In the genomic region with DNA sequence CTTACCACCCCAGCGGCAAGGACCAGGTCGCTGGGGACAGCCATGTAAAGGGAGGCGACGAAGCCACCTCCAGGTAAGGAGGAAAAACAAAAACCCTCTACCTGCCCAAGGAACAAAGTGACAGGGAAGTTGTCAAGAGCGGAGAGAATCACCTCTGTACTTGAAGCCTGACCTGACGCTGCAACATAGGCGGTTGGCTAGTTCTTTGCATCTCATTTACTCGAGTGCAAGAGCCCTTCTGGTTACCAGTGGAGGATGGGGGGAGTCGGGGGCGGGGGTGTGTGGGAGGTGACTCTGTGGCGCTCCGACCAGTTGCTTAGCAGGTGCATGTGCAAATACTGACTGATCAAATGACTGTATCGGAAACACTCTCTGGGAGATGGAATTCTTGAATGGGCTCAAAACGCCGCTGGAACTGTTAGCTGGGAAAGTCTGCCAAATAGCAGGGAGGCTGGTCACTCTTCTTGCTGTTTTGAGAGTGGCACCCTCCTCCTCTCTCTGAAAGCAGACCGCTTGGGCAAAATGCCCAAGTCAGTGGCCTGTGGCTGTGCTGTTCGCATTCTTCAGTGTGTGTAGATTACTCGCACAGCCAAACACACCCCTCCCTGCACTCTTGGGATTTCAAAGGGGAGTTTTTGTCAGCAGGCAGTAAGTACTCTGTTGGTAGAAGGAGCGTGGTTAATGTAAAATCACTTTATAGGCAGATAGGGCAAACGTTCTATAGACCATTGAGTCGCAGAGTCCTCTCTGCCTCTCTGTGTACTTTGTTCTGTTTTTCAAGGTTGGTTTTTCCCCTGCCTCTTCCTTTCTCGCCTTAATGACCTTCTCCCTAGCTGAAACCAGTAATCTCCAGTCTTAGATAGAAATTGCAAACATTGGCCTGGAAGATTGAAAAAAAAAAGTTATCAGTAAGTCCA, we compare ENCODE assay signal across 8 mouse cellular contexts. TPM values are rescaled to one million over a fixed set of nuclear protein-coding genes. Genes with fewer than 3 reads are reported as not detected.
DNase-seq lines count a peak whose midpoint lies in the region; ATAC-seq and TF ChIP-seq lines count a peak whose summit lies in the region.

No protein-coding gene starts in this region.

- WGBS in hindbrain, embryonic 15.5 days = 2% methylated on average over 22 of the region's 22 CpGs

- intact Hi-C loops in gastrocnemius, adult 2 months (cut with DNase I) = no loop called here

- DNase-seq in T-cell, adult 2 months (ENCODE audit: low spot score) = peak; percentile 5
- DNase-seq in cerebellum, postnatal 14 days = peak; percentile 64 to 67
- peak; percentile 83 for DNase-seq in gastrocnemius, adult 2 months
- peak; percentile 32 to 55 for DNase-seq in left cerebral cortex, adult 18-20 months (ENCODE audit: low spot score in 2 of 2)
- peak; percentile 84 to 91 for DNase-seq in lung, postnatal 4 days
- peak; percentile 75 for DNase-seq in right cerebral cortex, postnatal 10 days (ENCODE audit: low spot score in 2 of 2)
- DNase-seq in c-Kit-positive CD71-positive TER-119-positive erythroid progenitor cells, embryonic 14.5 days (ENCODE audit: low spot score) = no peak

- no peak for TF ChIP-seq CTCF in gastrocnemius, adult 2 months (IDR thresholded peaks at IDR 0.05)

- peak overlapping the region; percentile 70 for H3K4me2 ChIP-seq in hindbrain, embryonic 15.5 days

- peak overlapping the region; percentile 91 for H3K27ac ChIP-seq in gastrocnemius, adult 2 months
- H3K27ac ChIP-seq in hindbrain, embryonic 15.5 days (replicated peaks) = peak overlapping the region; percentile 89

- peaks cover 13% of the 10 kb centered on the region for H3K4me1 ChIP-seq in hindbrain, embryonic 15.5 days (replicated peaks)

- H3K27me3 ChIP-seq in hindbrain, embryonic 15.5 days = no peaks in the 10 kb centered on the region

- H3K4me3 ChIP-seq in gastrocnemius, adult 2 months = peak overlapping the region; percentile 88
- H3K4me3 ChIP-seq in hindbrain, embryonic 15.5 days = peak overlapping the region; percentile 47

- peak overlapping the region; percentile 45 for H3K9ac ChIP-seq in hindbrain, embryonic 15.5 days

- no peaks in the 10 kb centered on the region for H3K9me3 ChIP-seq in hindbrain, embryonic 15.5 days

- ATAC-seq in hindbrain, embryonic 15.5 days (ENCODE audit: low FRiP score, low read depth) = peak; percentile 90

- H3K36me3 ChIP-seq in hindbrain, embryonic 15.5 days = no peaks in the 10 kb centered on the region

RNA-seq across cellular contexts. Expression of gene Arhgap18, which starts 19.7 kb away (rescaled TPM):
- total RNA-seq in gastrocnemius, adult 2 months (2021) = 1 to 10 TPM; 3.1 to 4.1 TPM
- 10.2 and 13.7 TPM in 2 replicates for polyA plus RNA-seq in hindbrain, embryonic 15.5 days (2015; fragmentation: Nextera tagmentation; extraction: Ambion mirVana)
- total RNA-seq in left cerebral cortex, adult 18-20 months (2021) = 10 to 100 TPM; 10.3 to 11.7 TPM
